Mouse (Mus musculus) bone marrow, adult 2 months (tissue): ENCODE measurements around the gene Fxyd5.

Source experiments
- CTCF ChIP-seq: fragments of 200-500 bp; IDR thresholded peaks from 2 replicates; pipeline ENCODE4 v1.5.1; 2011; ENCODE audit warnings: low read length, control low read depth; ENCODE audit not compliant: control insufficient read depth, insufficient read depth
- POLR2A ChIP-seq: fragments of 200-500 bp; IDR thresholded peaks from 2 replicates; pipeline ENCODE4 v1.6.1; 2011; ENCODE audit warnings: low read depth, mild to moderate bottlenecking, control low read depth, low read length, borderline replicate concordance; ENCODE audit not compliant: control insufficient read depth

- no peak for TF ChIP-seq CTCF
- TF ChIP-seq POLR2A: no peak
Measured at GRCm38 (mm10) chr7:31002650-31003049, 39.6 kb downstream of the Fxyd5 start.
